Mouse (Mus musculus) megakaryocyte, embryonic 14.5 days (primary cell): ENCODE measurements at regions not wholly inside any gene's neighbourhood (a gene's known extent, or its start where the extent isn't known, plus 50 kb on each side); places are given as distances from the start of the nearest gene placed in this dataset.

Source experiments
- H3K27me3 ChIP-seq: replicated peaks from 2 replicates; pipeline ENCODE3; 2012; ENCODE audit warnings: inconsistent platforms
- H3K36me3 ChIP-seq: replicated peaks from 2 replicates; pipeline ENCODE3; 2012; ENCODE audit warnings: low read length, inconsistent platforms, mixed read lengths
- H3K4me1 ChIP-seq: 2 replicates; pipeline ENCODE4 v1.6.1; 2012; ENCODE audit warnings: inconsistent platforms
- H3K4me3 ChIP-seq: replicated peaks from 2 replicates; pipeline ENCODE3; 2012; ENCODE audit warnings: moderate library complexity, mild to moderate bottlenecking, inconsistent platforms
- H3K9me3 ChIP-seq: 2 replicates; pipeline ENCODE4 v1.6.1; 2012; ENCODE audit warnings: inconsistent platforms
- FLI1 ChIP-seq: IDR thresholded peaks from 2 replicates; pipeline ENCODE4 v1.6.1; 2012; ENCODE audit warnings: low read length, inconsistent platforms, mixed read lengths
- GATA1 ChIP-seq: IDR thresholded peaks from 3 replicates; pipeline ENCODE4 v1.6.1; 2012; ENCODE audit warnings: mixed read lengths, low read length, inconsistent platforms, borderline replicate concordance

DNA sequence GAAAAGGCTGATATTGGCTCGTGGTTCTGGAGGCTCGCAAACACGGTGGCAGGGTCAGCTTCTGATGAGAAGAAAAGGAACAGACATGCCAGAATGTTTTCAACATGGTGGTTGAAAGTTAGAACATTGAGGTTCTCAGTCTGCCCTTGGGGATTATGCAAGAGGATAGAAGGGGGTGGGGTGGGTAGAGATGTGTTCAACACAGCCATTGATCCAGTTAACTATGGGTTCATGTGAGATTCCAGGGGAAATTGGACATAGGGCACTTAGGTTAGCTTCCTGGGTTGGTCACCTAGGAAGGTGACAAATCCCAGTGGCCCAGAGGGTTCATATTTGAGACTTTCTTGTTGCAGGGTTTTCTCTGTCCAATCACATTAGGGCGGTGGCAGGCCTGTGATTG lies 176.1 kb downstream of the Gadd45g start:
- TF ChIP-seq GATA1 (no peak), FLI1 (no peak)
- Histone ChIP-seq H3K4me3 (no peak overlapping the region), H3K4me1 (peaks cover 92% of the 10 kb centered on the region), H3K27me3 (peaks cover 20% of the 10 kb centered on the region), H3K9me3 (no peaks in the 10 kb centered on the region), H3K36me3 (no peaks in the 10 kb centered on the region)

DNA sequence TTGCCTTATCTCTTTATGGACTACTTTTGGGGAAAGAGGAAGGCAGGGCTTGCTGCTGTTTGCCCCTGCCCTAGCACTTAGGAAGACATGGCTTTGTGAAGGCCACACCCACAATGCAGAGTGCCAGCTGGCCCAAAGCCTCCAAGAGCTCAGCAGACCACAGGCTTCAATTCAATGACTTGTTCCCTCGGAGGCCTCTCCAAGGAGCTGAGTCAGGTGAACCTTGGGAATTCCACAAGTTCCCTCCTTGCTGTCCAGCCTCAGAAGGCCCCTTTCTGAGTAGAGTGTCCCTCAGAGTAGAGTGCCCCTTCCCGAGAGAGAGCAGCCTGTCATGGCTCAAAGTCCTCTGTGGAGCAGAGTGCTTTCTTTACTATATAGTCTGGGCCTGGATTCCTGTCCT lies 177.9 kb downstream of the Gadd45g start:
- Histone ChIP-seq H3K9me3 (no peaks in the 10 kb centered on the region), H3K4me1 (peaks cover 95% of the 10 kb centered on the region), H3K4me3 (no peak overlapping the region), H3K27me3 (peaks cover 21% of the 10 kb centered on the region), H3K36me3 (no peaks in the 10 kb centered on the region)
- no peak for TF ChIP-seq GATA1
- no peak for TF ChIP-seq FLI1

DNA sequence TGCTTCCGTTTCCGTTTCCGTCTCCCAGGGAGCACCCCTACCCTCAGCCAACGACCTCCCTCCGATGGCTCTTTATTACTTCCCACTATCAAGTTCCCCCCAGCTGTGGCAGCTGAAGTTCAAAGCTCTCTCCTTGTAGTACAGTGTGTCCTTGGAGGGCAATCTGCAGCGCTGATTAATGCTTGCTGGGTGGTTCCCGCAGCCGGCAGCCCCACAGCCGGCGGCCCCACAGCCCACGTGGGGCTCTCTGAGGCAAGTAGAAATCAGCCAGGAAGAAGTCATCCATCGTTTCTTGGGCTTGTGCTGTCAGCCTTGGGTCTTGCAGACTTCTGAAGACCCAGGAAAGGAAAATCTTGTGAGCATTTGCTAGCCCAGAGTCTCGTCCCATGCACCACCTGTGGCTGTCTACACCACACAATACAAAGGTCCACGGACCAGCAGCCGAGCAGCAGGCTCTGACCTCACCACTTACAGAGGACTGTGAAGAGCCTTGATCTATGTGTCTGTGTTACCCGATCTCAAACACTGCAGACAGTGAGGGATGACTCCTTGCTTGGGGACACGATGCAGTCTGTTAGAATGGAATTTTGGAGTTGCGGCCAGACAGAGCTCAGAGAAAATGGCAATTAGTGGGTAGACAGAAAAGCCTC lies 178.5 kb downstream of the Gadd45g start:
- Histone ChIP-seq H3K9me3 (no peaks in the 10 kb centered on the region), H3K4me3 (peak overlapping the region; percentile 14), H3K27me3 (peaks cover 21% of the 10 kb centered on the region), H3K4me1 (peaks cover 97% of the 10 kb centered on the region), H3K36me3 (no peaks in the 10 kb centered on the region)
- no peak for TF ChIP-seq GATA1
- no peak for TF ChIP-seq FLI1

DNA sequence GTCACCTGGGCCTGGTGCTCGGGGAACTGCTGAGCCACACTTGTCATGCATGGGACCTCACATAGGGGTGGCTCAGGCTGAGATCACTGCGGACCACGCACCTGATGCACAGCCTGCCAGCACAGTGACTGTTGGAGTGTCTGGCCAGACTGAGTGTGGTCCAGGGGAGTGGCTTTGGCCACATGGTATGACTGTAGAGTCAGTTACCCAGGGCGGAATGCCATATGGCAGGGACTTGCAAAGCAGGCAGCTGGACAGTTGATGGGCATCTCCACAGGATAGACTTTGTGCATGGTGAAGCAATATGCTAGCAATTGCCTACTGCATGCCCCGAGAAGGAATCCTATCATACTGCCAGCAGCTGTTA lies 179.0 kb downstream of the Gadd45g start:
- H3K9me3 ChIP-seq, result 0 out of 2 replicates have a peak, but pooled peaks cover under 1% of the 10 kb centered on the region
- H3K4me1 ChIP-seq, result peaks cover 97% of the 10 kb centered on the region
- H3K27me3 ChIP-seq, result peaks cover 21% of the 10 kb centered on the region
- TF ChIP-seq FLI1, result no peak
- TF ChIP-seq GATA1, result no peak
- peak overlapping the region; percentile 19 for H3K4me3 ChIP-seq
- H3K36me3 ChIP-seq, result no peaks in the 10 kb centered on the region

DNA sequence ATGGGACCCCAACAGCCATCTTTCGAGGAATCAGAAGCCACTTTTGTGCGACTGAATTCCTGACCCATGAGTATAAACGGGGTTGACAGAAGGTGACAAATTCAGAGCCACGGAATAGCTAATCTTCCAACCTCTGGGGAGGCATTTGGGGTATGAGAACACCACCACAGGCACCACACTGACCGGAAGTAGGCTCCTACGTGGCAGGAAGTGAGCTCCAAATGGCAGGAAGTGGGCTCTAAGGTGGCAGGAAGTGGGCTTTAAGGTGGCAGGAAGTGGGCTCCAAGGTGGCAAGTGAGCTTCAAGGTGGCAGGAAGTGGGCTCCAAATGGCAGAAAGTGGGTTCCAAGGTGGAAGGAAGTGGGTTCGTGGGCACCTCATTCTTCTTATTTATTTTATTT lies 179.8 kb downstream of the Gadd45g start:
- Histone ChIP-seq H3K4me3 (no peak overlapping the region), H3K4me1 (peaks cover 100% of the 10 kb centered on the region), H3K36me3 (peaks cover 4% of the 10 kb centered on the region), H3K9me3 (peaks cover 9% of the 10 kb centered on the region), H3K27me3 (peaks cover 15% of the 10 kb centered on the region)
- peak; percentile 95 for TF ChIP-seq FLI1
- no peak for TF ChIP-seq GATA1

DNA sequence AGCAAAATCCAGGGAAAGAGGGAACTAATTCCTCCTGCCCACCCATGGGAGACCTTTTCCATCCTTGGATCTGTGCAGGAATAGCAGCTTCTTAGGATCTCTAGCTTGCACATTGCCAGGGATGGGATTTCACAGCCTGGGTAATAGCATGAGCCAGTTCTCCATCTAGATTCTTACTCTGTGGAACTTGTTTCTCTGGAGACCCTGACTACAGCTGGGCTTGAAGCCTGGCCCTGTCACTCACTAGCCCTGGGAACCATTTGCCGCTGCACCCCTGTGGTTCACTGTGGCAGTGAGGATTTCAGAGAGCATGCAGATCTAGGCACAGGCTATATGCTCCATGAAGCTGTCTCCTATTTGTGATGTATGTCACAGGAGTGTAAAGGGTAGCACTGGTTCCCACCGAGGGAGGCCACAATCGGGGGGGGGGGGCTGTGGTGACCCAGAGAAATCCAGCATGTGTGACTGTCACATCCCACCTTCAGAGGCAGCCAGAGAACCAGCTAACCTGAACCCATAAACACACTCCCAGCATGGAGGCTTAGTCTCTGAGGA lies 183.5 kb downstream of the Gadd45g start:
- TF ChIP-seq FLI1, result no peak
- no peak for TF ChIP-seq GATA1
- Histone ChIP-seq H3K4me1 (peaks cover 96% of the 10 kb centered on the region), H3K27me3 (peaks cover 10% of the 10 kb centered on the region), H3K36me3 (peaks cover 4% of the 10 kb centered on the region), H3K9me3 (peaks cover 27% of the 10 kb centered on the region), H3K4me3 (no peak overlapping the region)

DNA sequence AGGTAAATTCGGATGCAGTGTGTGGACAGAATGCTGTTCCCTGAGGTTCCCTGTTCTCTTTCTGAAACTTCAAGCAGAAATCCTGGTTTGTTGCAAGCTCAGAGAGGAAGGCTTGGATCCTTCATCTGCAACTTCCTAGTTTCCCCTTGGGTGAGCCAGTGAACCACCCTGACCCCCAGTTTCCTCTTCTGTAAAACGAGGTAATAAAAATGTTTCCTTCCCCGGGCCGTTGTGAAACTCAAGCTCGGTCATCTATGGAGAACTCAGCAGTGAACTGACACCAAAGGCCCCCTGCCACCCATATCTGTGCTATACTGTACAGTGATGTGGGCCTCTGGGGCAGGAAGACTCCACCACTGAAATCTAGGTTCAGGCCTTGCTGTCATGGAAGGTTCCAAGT lies 185.0 kb downstream of the Gadd45g start:
- Histone ChIP-seq H3K4me1 (peaks cover 96% of the 10 kb centered on the region), H3K9me3 (peaks cover 27% of the 10 kb centered on the region)
- no peak for TF ChIP-seq FLI1
- TF ChIP-seq GATA1, result no peak

DNA sequence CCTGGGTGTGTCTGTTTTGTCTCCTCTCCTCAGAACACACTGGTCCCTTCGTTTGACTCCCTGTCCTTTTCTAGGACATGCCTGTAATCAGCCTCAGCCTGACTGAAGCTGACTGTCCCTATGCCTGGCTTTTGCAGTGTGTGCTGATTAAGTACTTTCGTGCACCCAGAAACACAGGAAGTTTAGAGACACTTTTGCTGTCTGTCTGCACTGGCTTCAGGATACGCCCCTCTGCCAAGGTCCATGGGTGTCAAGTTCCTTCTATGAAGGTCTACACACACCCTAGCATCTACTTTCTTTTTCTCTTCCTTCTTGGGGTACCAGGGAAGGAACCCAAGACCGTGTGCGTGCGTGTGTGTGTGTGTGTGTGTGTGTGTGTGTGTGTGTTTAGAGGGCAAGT lies 189.3 kb downstream of the Gadd45g start:
- TF ChIP-seq FLI1 (no peak), GATA1 (no peak)
- Histone ChIP-seq H3K4me1 (peaks cover 82% of the 10 kb centered on the region), H3K4me3 (peak overlapping the region; percentile 48), H3K9me3 (peaks cover 23% of the 10 kb centered on the region), H3K27me3 (no peaks in the 10 kb centered on the region), H3K36me3 (peaks cover 4% of the 10 kb centered on the region)

More for the DNA sequence above, 185.0 kb downstream of the Gadd45g start:
- H3K27me3 ChIP-seq, result peaks cover 6% of the 10 kb centered on the region
- no peak overlapping the region for H3K4me3 ChIP-seq
- peaks cover 4% of the 10 kb centered on the region for H3K36me3 ChIP-seq

DNA sequence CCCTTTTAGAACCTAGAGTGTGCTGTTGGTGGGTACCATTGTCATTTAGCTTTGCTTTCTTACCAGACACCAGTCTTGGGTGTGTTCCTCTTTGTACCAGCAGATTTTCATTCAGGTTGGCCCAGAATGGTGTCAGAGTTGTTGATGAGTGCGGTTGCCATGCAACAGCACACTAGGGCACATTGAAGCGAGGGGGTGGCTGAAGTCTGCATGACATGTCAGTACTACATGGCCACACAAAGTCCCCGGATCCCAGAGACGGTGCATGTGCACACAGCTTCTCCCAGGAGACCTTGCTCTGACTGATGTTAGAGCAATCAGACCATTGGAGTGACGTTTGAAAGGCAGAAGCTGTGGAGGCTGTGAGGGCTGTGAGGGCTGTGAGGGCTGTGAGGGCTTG lies 189.9 kb downstream of the Gadd45g start:
- Histone ChIP-seq H3K4me3 (peak overlapping the region; percentile 38), H3K36me3 (no peaks in the 10 kb centered on the region), H3K27me3 (no peaks in the 10 kb centered on the region), H3K4me1 (peaks cover 81% of the 10 kb centered on the region), H3K9me3 (peaks cover 17% of the 10 kb centered on the region)
- TF ChIP-seq FLI1 (no peak), GATA1 (no peak)

DNA sequence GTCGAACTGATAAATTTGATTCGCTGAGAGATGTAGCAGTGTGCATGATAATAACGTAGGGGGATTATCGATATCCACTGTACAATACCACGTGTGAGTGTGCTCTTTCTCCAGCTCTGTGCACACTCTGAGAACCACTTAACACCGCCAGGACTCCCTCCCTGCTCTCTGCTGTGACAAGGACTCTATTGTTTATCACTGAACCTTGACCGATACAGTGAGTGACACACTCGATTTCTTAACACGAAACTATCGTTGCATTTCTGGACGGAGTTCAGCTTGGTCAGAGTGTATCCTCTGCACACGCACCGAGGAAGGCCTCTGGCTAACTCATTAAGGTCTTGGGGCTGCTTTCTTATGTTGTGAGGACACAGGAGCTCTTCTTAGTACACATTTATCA lies 190.7 kb downstream of the Gadd45g start:
- H3K27me3 ChIP-seq, result no peaks in the 10 kb centered on the region
- no peaks in the 10 kb centered on the region for H3K36me3 ChIP-seq
- TF ChIP-seq FLI1 (no peak), GATA1 (no peak)
- peaks cover 11% of the 10 kb centered on the region for H3K9me3 ChIP-seq
- peaks cover 83% of the 10 kb centered on the region for H3K4me1 ChIP-seq
- no peak overlapping the region for H3K4me3 ChIP-seq
